Mouse (Mus musculus) gastrocnemius, postnatal 14 days (tissue): ENCODE data around the gene Tmem121b. TPM values are rescaled to one million over a fixed set of nuclear protein-coding genes. Genes with fewer than 3 reads are reported as not detected.

Source experiments
- DNase-seq: peaks from one replicate; pipeline ENCODE4 v3.0.0; 2021; ENCODE audit warnings: mixed read lengths
- intact Hi-C: fragments of 180-260 bp; cut with DNase I; formaldehyde crosslinking; loops from one replicate; pipeline ENCODE4 v1.15.1; 2025; ENCODE audit warnings: low total_unique reads
- total RNA-seq, 2 experiments: library from RNA; stranded (reverse); gene quantifications; 2 replicates each; pipeline ENCODE4 v1.2.3; 2021

The Tmem121b gene
- total RNA-seq, 2 experiments from 2014 or later: 0.04 TPM; not detected in 1

DNA sequence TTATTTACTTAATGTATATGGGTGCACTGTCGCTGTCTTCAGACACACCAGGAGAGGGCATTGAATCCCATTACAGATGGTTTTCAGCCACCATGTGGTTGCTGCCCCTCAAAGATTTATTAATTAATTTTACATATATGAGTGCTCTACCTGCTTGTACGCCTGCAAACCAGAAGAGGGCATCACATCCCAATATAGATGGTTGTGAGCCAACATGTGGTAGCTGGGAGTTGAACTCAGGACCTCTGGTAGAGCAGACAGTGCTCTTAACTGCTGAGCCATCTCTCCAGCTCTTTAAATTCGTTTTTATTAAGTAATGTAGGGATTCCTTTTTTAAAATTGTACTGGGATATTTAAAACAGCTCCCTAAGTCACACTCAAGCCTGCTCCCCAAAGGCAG is 24.3 kb downstream of the Tmem121b start:
- no peak for DNase-seq
- intact Hi-C loops: no loop called here

DNA sequence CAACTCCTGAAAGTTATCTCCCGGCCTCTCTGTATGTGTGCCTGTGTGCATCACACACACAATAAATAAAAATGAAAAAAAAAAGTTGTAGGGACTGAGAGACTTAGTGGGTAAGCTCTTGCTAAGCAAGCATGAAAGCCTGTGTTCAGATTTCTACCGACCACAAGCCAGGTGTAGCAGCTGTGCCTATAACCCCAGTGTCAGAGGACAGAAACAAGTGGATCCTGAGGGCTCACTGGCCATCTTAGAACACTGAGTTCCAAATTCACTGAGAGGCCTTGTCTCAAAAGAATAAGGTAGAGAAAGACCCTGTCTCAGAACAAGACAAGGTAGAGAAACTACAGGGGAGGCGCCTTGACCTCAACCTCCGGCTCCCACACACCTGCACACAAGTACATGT is 25.3 kb downstream of the Tmem121b start:
- intact Hi-C loops: no loop called here

DNA sequence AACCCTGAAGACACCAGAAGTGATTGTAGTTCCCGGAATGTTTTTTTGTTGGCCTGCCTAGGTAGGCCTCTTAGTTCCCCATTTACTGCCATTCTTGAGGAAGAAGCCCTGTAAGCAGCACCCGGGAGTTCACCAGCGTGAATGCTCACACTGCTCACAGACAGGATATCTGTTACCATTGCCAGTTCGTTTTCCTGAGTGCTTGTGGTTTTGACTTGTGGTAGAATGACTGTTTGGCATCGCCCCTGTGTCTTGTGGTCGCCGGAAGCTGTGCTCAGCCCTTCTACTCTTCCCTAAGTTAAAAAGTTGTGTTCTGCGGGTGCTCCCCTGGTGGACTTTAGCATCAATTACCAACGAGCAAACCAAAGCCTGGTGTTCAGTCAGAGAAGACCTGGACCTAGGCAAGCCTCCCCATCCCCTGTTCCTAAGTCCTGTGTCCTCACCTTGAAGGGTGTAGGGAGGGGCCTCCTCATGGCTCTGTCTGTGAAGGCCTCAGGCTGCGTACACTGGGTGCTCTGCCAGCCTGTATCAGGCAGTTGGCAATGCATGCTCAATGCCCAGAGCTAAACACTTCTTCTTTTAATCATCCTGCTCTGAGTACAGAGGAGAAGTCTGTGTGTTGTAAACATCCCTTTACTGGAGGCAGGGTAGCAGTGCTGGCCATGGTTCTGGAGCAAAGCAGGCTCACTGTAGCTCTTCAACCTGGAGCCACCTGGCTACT is 26.8 kb downstream of the Tmem121b start:
- intact Hi-C loops: no loop called here
- no peak for DNase-seq

More for the DNA sequence above, 25.3 kb downstream of the Tmem121b start:
- DNase-seq: no peak

DNA sequence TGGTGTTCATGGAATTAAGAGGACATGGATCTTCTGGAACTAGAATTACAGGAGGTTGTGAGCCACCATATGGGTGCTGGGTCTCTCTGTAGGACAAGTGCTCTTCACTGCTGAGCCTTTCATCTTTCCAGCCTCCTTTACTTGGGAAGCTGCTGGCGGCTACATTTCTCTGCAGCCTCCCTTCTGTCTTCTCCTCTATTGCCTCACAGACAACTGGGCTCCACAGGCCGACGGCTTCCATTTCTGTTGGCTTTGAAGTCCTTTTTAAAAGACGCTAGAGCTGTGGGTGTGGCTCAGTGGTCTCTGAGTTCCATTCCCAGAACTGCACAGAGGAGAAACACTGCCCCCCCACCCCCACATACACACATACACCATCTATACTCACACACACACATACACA is 28.2 kb downstream of the Tmem121b start:
- intact Hi-C loops: no loop called here
- DNase-seq: no peak

DNA sequence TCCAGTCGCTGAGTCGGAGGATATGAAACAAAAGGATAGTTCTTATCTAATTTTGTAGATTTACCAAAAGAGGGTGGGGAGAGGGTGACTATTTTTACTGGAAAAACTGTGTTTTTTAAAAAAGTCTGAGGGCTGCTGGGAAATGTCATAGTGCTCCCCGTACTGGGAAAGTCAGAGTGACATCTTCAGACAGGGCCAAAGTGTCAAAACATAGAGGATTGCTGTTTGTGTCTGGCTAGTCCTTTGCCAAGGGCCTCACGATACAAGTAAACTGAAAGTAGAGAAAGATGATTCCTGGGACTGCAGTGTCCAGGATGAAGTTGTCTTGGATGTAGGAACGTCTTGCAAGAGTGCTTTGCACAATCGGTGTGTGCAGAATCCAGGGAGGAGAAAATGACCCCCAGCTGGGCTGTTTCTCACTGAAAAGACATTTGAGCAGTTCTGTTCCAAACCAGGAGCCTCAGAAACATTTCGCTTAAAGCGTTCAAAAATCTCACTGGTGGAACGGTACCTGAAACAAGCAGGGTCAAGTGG is 29.1 kb downstream of the Tmem121b start:
- no peak for DNase-seq
- intact Hi-C loops: no loop called here

DNA sequence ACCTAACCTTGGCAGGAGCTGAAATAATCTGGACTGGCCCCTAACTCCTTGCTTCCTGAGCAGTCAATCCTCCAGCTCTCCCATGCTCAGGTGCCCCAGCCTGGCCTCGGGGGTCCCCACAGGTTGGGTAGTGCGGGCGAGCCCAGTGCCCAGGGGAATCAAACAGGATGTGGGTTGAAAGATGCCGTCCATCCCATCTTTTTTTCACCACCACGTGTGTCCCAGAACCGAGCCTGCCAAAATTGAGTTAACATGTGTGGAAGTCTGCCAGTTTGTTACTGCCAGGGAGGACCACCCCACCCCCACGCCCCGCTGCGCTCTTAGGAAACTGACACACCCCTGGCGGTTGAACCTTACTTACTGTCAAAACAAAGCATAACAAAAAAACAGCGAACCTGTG is 29.7 kb downstream of the Tmem121b start:
- intact Hi-C loops: no loop called here
- DNase-seq: no peak

DNA sequence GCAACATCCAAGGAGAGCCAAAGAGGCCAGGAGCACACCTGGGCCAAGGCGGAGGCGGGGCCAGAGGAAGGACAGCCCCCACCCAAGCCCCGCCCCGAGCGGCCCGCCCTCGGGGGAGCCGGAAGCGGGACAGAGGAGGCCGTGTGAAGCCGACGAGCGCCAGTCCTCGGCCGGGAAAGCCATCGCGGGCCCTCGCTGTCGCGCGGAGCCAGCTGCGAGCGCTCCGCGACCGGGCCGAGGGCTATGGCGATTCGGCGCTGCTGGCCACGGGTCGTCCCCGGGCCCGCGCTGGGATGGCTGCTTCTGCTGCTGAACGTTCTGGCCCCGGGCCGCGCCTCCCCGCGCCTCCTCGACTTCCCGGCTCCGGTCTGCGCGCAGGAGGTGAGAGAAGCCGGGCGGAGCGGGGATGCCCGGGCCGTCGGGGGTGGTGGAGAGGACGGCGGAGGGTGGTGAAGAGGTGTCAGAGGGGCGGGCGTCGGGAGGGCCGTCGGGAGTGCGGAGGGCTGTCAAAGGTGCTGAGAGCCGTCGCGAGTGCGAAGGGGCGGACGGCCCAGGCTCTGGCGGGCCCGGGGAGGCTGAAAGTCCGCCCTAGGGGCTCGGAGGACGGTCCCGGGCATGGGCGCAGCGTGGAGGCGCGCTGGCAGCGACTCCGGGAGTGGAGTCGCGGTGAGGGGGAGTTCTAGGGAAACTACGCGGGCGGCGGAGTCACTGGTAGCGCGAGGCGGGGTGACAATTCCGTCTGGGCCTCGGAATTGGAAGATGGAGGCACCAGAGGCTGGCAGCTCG is 30.3 kb downstream of the Tmem121b start, which contains the start of gene Il17ra:
Gene Il17ra, plus strand, starts transcription at position 162 of the 786 bp plus-strand sequence.
- intact Hi-C loops: no loop called here
- DNase-seq: peak; percentile 70

GRCm38 (mm10) chr6:120462251-120462650 is 31.4 kb downstream of the Tmem121b start:
- intact Hi-C loops: no loop called here
- DNase-seq: no peak

GRCm38 (mm10) chr6:120461217-120461616 is 32.4 kb downstream of the Tmem121b start:
- no peak for DNase-seq
- intact Hi-C loops: no loop called here

- intact Hi-C loops: no loop called here
- no peak for DNase-seq
Measured at GRCm38 (mm10) chr6:120457751-120458150, 35.9 kb downstream of the Tmem121b start.

GRCm38 (mm10) chr6:120457074-120457473 is 36.5 kb downstream of the Tmem121b start:
- intact Hi-C loops: no loop called here
- DNase-seq: no peak

GRCm38 (mm10) chr6:120454627-120455077 is 39.0 kb downstream of the Tmem121b start:
- no peak for DNase-seq

DNA sequence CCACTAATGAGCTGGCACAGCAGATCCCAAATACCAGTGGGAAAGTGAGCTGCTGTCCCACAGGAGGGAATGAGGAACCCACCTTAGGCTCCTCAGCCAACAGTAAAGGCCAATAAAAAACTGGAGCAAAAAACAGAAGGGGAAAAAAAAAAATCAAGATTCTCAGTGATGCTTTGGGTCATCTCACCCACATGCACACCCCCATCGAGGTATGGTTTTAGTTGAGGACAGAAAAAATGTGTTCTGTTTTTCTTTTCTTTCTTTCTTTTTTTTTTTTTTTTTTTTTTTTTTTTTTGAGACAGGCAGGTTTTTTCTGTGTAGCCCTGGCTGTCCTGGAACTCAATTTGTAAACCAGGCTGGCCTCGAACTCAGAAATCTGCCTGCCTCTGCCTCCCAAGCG is 40.1 kb downstream of the Tmem121b start:
- DNase-seq: no peak
- intact Hi-C loops: no loop called here

More at GRCm38 (mm10) chr6:120454627-120455077, 39.0 kb downstream of the Tmem121b start:
- intact Hi-C loops: no loop called here

DNA sequence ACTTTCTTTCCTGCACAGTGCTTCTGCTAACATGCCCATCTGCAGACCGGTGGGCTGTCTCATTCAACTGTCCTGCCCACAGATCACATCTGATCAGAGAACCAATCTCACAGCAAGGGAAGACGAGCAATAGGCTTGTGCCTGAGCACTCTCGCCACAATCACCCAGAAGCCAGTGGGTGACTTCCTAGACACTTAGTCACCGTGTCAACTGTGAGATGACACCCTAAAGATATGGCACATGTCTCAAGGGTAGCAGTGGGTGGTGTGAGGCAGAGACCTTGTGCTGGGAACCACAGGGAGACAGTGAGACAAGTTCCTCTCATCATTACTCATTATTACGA is 40.5 kb downstream of the Tmem121b start:
- intact Hi-C loops: no loop called here
- DNase-seq: no peak

- no peak for DNase-seq
- intact Hi-C loops: no loop called here
Measured at GRCm38 (mm10) chr6:120452384-120453102, 41.1 kb downstream of the Tmem121b start.

DNA sequence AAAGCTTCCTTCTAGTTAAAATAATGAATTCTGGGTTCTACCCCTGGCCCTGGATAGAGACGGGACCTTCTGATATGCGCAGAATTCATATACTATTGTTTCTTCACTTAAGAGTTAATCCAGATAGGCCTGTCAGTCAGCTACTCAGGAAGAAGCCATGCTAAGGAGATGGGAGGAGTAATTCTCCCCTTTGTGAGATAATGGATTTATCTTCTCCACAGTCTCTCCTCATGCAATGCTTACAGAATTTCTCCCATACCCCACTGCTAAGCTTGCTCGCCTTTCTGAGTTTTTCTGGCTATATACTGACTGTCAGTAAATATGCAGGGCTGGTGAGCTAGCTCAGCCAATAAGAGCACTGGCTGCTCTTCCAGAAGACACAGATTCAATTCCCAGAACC is 43.4 kb downstream of the Tmem121b start:
- no peak for DNase-seq
- intact Hi-C loops: no loop called here

- intact Hi-C loops: loop anchor here (2.0 kb wide), 1 partner anchor 17 kb away; no protein-coding TSS in a partner anchor
Measured at GRCm38 (mm10) chr6:120443363-120444355, 49.9 kb downstream of the Tmem121b start.

DNA sequence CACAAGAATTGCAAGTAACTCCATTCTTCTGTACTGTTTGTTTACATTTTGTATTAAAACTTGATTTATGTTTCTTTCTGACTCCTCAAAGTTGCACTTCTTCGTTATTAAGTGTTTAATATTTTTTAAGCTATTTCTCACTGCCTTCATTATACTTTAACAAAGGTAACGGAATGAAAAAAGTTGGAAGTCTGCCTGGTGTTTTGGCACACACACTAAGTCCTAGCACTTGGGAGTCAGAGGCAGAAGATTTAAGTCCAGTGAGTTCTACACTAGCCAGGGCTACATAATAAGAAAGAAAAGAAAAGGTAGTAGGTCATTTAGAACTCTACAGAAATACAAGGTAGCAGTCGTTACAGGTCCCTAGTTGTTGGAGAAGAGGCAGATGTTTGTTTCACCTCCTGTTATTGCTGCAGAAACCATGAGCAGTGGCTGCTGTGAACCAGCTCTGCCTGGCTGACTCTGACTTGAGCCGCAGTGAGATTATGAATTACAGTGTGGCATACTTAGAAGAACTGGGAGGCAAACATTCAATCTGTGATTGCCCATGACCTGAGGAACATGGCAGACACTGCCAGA is 51.3 kb downstream of the Tmem121b start:
- DNase-seq: no peak
- intact Hi-C loops: loop anchor here (2.0 kb wide), 1 partner anchor 15 kb away; no protein-coding TSS in a partner anchor

More at GRCm38 (mm10) chr6:120443363-120444355, 49.9 kb downstream of the Tmem121b start:
- no peak for DNase-seq
